ENCODE assay signal across 18 mouse cellular contexts in genomic region chr4:10398075-10398474, GRCm38 (mm10).
"Had no signal": no experiment of that assay in that cellular context is flagged by ENCODE, and none has a peak within 500 bp of the region (broad histone marks: within the 10 kb centered on the region; RNA-seq: fewer than 3 reads in every experiment).

No protein-coding gene starts in this region.

- H3K36me3 ChIP-seq: heart, embryonic 13.5 days; heart, embryonic 15.5 days; hindbrain, embryonic 13.5 days; hindbrain, embryonic 15.5 days; limb, embryonic 13.5 days; limb, embryonic 15.5 days had no signal

- DNase-seq: gastrocnemius, postnatal 14 days; gastrocnemius, postnatal 36 days; heart, adult 11 months; heart, adult 2 months; heart, postnatal 14 days; heart, postnatal 36 days; kidney, adult 11 months; kidney, postnatal 10 days; layer of hippocampus, adult 9-11 months; layer of hippocampus, postnatal 36 days; left cerebral cortex, postnatal 4 days had no signal

- H3K27me3 ChIP-seq: heart, embryonic 13.5 days; heart, embryonic 15.5 days; hindbrain, embryonic 13.5 days; hindbrain, embryonic 15.5 days; limb, embryonic 13.5 days; limb, embryonic 15.5 days had no signal

- H3K4me1 ChIP-seq: heart, embryonic 15.5 days; hindbrain, embryonic 13.5 days; hindbrain, embryonic 15.5 days; limb, embryonic 13.5 days; limb, embryonic 15.5 days had no signal

- H3K27ac ChIP-seq: heart, adult 2 months; heart, embryonic 13.5 days; heart, embryonic 15.5 days; hindbrain, embryonic 13.5 days; hindbrain, embryonic 15.5 days; hindbrain, postnatal 0 days; limb, embryonic 13.5 days; limb, embryonic 15.5 days had no signal

- H3K4me3 ChIP-seq: heart, adult 2 months; heart, embryonic 13.5 days; heart, embryonic 15.5 days; hindbrain, embryonic 13.5 days; hindbrain, embryonic 15.5 days; limb, embryonic 13.5 days; limb, embryonic 15.5 days had no signal
